Mouse (Mus musculus) neural tube, embryonic 14.5 days (tissue): ENCODE data around the gene Mxi1. TPM values are rescaled to one million over a fixed set of nuclear protein-coding genes. Genes with fewer than 3 reads are reported as not detected.
"Not testable (repeated sequence)": the region's sequence is repeated elsewhere in the genome, so short reads cannot be mapped to it uniquely, and the experiment has no call there.

Experiments
- ATAC-seq: fragments of 200-750 bp; cut with Nextera tagmentation; 2 replicates; pipeline ENCODE4 v1.8.0; 2017; ENCODE audit warnings: low read depth, mild to moderate bottlenecking, moderate TSS enrichment, moderate library complexity
- H3K27ac ChIP-seq: fragments of 300-500 bp; sonication (generic); 2 replicates; pipeline ENCODE4 v1.5.1; 2014; ENCODE audit warnings: low read depth, mild to moderate bottlenecking, control low read depth, low read length, moderate library complexity, mixed read lengths
- H3K27me3 ChIP-seq: fragments of 300-500 bp; sonication (generic); 2 replicates; pipeline ENCODE4 v1.6.1; 2014; ENCODE audit warnings: low read length; ENCODE audit not compliant: control insufficient read depth, insufficient read depth
- H3K36me3 ChIP-seq: fragments of 300-500 bp; sonication (generic); 2 replicates; pipeline ENCODE4 v1.6.1; 2014; ENCODE audit warnings: low read length, mixed read lengths; ENCODE audit not compliant: control insufficient read depth, insufficient read depth
- H3K4me1 ChIP-seq: fragments of 300-500 bp; sonication (generic); 2 replicates; pipeline ENCODE4 v1.6.1; 2014; ENCODE audit warnings: low read length; ENCODE audit not compliant: control insufficient read depth, insufficient read depth
- H3K4me2 ChIP-seq: fragments of 300-500 bp; sonication (generic); 2 replicates; pipeline ENCODE4 v1.6.1; 2014; ENCODE audit warnings: mild to moderate bottlenecking, low read depth, low read length, control low read depth
- H3K4me3 ChIP-seq: fragments of 300-500 bp; sonication (generic); 2 replicates; pipeline ENCODE4 v1.5.1; 2014; ENCODE audit warnings: low read depth, low read length, control low read depth, mixed read lengths
- H3K9ac ChIP-seq: fragments of 300-500 bp; sonication (generic); replicated peaks from 2 replicates; pipeline ENCODE4 v1.6.1; 2014; ENCODE audit warnings: low read depth, mild to moderate bottlenecking, control low read depth, low read length, mixed read lengths
- H3K9me3 ChIP-seq: fragments of 300-500 bp; sonication (generic); 2 replicates; pipeline ENCODE4 v1.6.1; 2016; ENCODE audit warnings: low read length; ENCODE audit not compliant: control insufficient read depth
- WGBS: fragments of 180-500 bp; shearing (Covaris S2); extraction: QIAGEN DNeasy Blood & Tissue Kit; methylation state at CpG from one replicate; pipeline ENCODE4 v1.1.7; 2014; 5-methylcytosine and 5-hydroxymethylcytosine counted together
- polyA plus RNA-seq: library from polyadenylated mRNA; unstranded; fragments of >200 nt; fragmentation: Nextera tagmentation; extraction: Ambion mirVana; gene quantifications from 2 replicates; pipeline ENCODE4 v1.2.1, GENCODE M21; 2014

Mxi1 gene
- polyA plus RNA-seq, 1 experiment from 2014 or later, result 41.8 TPM

GRCm38 (mm10) chr19:53392781-53393343 lies 82.5 kb downstream of the Mxi1 start:
- H3K36me3 ChIP-seq, result peaks cover 2% of the 10 kb centered on the region
- peaks cover 12% of the 10 kb centered on the region for H3K4me1 ChIP-seq
- ATAC-seq, result no peak
- no peak overlapping the region for H3K4me3 ChIP-seq
- no peak overlapping the region for H3K4me2 ChIP-seq
- H3K27ac ChIP-seq, result no peak overlapping the region
- 75% methylated on average over 8 of the region's 8 CpGs for WGBS
- H3K27me3 ChIP-seq, result no peaks in the 10 kb centered on the region
- no peaks in the 10 kb centered on the region for H3K9me3 ChIP-seq
- H3K9ac ChIP-seq, result no peak overlapping the region

GRCm38 (mm10) chr19:53393646-53394045 lies 83.3 kb downstream of the Mxi1 start:
- Histone ChIP-seq H3K4me3 (no peak overlapping the region), H3K27ac (no peak overlapping the region), H3K9me3 (no peaks in the 10 kb centered on the region), H3K9ac (no peak overlapping the region), H3K4me2 (no peak overlapping the region), H3K36me3 (no peaks in the 10 kb centered on the region), H3K4me1 (peaks cover 12% of the 10 kb centered on the region), H3K27me3 (no peaks in the 10 kb centered on the region)
- ATAC-seq, result no peak

GRCm38 (mm10) chr19:53394552-53394951 lies 84.2 kb downstream of the Mxi1 start:
- Histone ChIP-seq H3K4me3 (no peak overlapping the region), H3K27me3 (no peaks in the 10 kb centered on the region), H3K4me2 (no peak overlapping the region), H3K27ac (no peak overlapping the region), H3K36me3 (no peaks in the 10 kb centered on the region), H3K9ac (no peak overlapping the region), H3K4me1 (peaks cover 5% of the 10 kb centered on the region), H3K9me3 (no peaks in the 10 kb centered on the region)
- 22% methylated on average over 7 of the region's 7 CpGs for WGBS
- ATAC-seq, result no peak

- 71% methylated on average over 3 of the region's 3 CpGs for WGBS
- H3K4me1 ChIP-seq, H3K27ac ChIP-seq: not testable (repeated sequence)
Measured at GRCm38 (mm10) chr19:53394956-53395355, 84.6 kb downstream of the Mxi1 start.

GRCm38 (mm10) chr19:53395805-53396204 lies 85.5 kb downstream of the Mxi1 start:
- H3K9ac ChIP-seq, H3K4me2 ChIP-seq, H3K4me1 ChIP-seq, H3K9me3 ChIP-seq, H3K4me3 ChIP-seq, H3K27me3 ChIP-seq, H3K36me3 ChIP-seq, ATAC-seq, H3K27ac ChIP-seq: not testable (repeated sequence)
- 54% methylated on average over 5 of the region's 5 CpGs for WGBS

More at GRCm38 (mm10) chr19:53394956-53395355, 84.6 kb downstream of the Mxi1 start:
- not testable (repeated sequence) for ATAC-seq, H3K36me3 ChIP-seq, H3K9me3 ChIP-seq, H3K9ac ChIP-seq, H3K4me2 ChIP-seq, H3K27me3 ChIP-seq, H3K4me3 ChIP-seq

GRCm38 (mm10) chr19:53397451-53398233 lies 87.3 kb downstream of the Mxi1 start:
- Histone ChIP-seq H3K36me3 (no peaks in the 10 kb centered on the region), H3K27me3 (no peaks in the 10 kb centered on the region), H3K9me3 (no peaks in the 10 kb centered on the region), H3K4me3 (no peak overlapping the region), H3K4me1 (no peaks in the 10 kb centered on the region), H3K27ac (no peak overlapping the region), H3K9ac (no peak overlapping the region), H3K4me2 (no peak overlapping the region)
- whole genome bisulfite sequencing, result 85% methylated on average over 12 of the region's 12 CpGs
- no peak for ATAC-seq

GRCm38 (mm10) chr19:53399213-53399612 lies 88.9 kb downstream of the Mxi1 start:
- H3K4me3 ChIP-seq, result no peak overlapping the region
- no peak overlapping the region for H3K4me2 ChIP-seq
- no peaks in the 10 kb centered on the region for H3K4me1 ChIP-seq
- no peaks in the 10 kb centered on the region for H3K36me3 ChIP-seq
- WGBS, result 82% methylated on average over 4 of the region's 4 CpGs
- no peaks in the 10 kb centered on the region for H3K27me3 ChIP-seq
- H3K9ac ChIP-seq, result no peak overlapping the region
- H3K9me3 ChIP-seq, result no peaks in the 10 kb centered on the region; the same call in 1 of the 2 replicates
- no peak for ATAC-seq
- no peak overlapping the region for H3K27ac ChIP-seq

GRCm38 (mm10) chr19:53400332-53401110 lies 90.2 kb downstream of the Mxi1 start:
- Histone ChIP-seq H3K27me3 (no peaks in the 10 kb centered on the region), H3K4me2 (no peak overlapping the region), H3K4me1 (no peaks in the 10 kb centered on the region), H3K4me3 (no peak overlapping the region), H3K27ac (no peak overlapping the region), H3K9me3 (no peaks in the 10 kb centered on the region; the same call in 1 of the 2 replicates), H3K36me3 (no peaks in the 10 kb centered on the region), H3K9ac (no peak overlapping the region)
- ATAC-seq, result no peak
- 88% methylated on average over 16 of the region's 16 CpGs for WGBS
